Mouse (Mus musculus) CH12.LX (cell line): ENCODE measurements at regions not wholly inside any gene's neighbourhood (a gene's known extent, or its start where the extent isn't known, plus 50 kb on each side); places are given as distances from the start of the nearest gene placed in this dataset.

ENCODE experiments used
- BHLHE40 ChIP-seq: IDR thresholded peaks from 2 replicates; pipeline ENCODE4 v1.6.1; 2011; ENCODE audit warnings: mild to moderate bottlenecking, low read depth, low read length, improper control_type of control experiment
- KAT2A ChIP-seq: IDR thresholded peaks from 2 replicates; pipeline ENCODE4 v1.6.1; 2012; ENCODE audit warnings: low read length, improper control_type of control experiment, inconsistent platforms; ENCODE audit not compliant: insufficient replicate concordance
- MXI1 ChIP-seq: IDR thresholded peaks from 2 replicates; pipeline ENCODE4 v1.6.1; 2011; ENCODE audit warnings: mild to moderate bottlenecking, low read depth, low read length, improper control_type of control experiment
- POLR2A ChIP-seq: IDR thresholded peaks from 2 replicates; pipeline ENCODE4 v1.6.1; 2011; ENCODE audit warnings: low read depth, mild to moderate bottlenecking, improper control_type of control experiment, low read length

- TF ChIP-seq MXI1: no peak
- TF ChIP-seq POLR2A: no peak
- TF ChIP-seq KAT2A: no peak
- TF ChIP-seq BHLHE40: no peak
Measured at GRCm38 (mm10) chr10:66893836-66894235, 202.1 kb upstream of the Jmjd1c start.
